Mouse (Mus musculus) Muller cell, postnatal 12 days (primary cell): ENCODE results near the gene Prkg1.
A peak's percentile ranks its signal among the peaks of the same experiment; 100 is the strongest.

ENCODE experiments used
- DNase-seq: peaks from one replicate; pipeline ENCODE4 v3.0.0-alpha.2; 2015; ENCODE audit errors: inconsistent ontology term

Prkg1 gene

DNA sequence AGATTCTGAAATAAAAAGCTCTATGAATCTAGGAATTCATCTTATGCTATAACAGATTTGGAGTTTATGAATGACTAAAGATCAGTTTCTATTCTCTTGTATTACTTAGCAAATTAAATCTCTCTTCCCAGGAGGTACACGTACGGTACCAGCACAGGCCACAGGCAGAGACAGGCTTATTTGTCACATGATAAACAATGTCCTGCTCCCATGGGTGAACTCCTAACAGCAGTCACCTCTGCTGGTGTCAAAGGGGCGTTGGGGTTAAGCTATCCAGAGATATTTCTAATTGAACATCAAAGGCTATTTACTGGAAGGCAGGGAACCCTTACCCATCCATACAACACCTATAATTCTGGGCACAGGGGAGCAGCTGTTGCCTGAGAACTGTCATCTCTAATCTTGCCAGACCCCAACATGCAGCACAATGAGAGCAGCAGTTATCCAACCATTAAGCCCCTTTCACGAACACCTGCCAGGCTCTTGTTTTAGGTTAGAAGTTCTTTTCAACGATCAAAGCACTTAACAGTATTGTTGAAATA is 1122.1 kb downstream of the Prkg1 start:
- DNase-seq = no peak

DNA sequence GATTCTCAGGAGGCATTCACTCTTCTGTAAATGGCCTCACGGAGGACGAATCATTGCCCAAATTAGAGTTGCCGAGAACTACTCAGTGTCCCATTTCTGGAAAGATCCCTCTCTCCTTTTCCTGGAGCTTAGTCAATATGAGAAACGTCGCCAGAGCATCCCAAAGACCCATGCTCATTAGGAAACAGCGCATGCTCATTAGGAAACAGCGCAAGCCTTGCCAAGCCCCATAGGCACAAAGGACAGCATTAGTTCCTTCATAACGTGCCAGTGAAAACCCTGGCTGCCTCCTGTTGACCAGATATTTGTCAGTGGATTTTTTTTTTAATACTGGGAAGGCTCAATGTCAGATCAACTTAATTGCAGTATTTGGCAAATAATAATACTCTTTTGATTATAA is 1127.4 kb downstream of the Prkg1 start:
- DNase-seq = peak; percentile 88

DNA sequence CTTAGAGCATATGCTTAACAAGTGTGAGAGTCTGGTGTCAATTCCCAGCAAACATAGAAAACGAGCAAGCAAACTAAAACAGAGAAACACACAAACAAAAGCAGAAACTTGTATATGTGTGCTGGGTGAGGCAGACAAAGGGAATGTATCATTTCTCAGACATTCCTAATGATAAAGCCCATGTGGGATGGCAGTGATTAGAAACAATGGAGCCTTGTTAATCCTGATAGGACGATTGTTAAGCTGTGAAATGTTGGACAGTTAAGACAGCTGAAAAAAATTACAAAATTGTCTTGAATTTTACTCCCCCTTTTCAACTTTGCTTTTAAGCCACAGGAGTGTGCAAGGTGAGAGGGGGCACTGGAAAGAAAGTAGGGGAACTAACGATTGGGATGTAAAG is 1133.8 kb downstream of the Prkg1 start:
- DNase-seq = peak; percentile 57

DNA sequence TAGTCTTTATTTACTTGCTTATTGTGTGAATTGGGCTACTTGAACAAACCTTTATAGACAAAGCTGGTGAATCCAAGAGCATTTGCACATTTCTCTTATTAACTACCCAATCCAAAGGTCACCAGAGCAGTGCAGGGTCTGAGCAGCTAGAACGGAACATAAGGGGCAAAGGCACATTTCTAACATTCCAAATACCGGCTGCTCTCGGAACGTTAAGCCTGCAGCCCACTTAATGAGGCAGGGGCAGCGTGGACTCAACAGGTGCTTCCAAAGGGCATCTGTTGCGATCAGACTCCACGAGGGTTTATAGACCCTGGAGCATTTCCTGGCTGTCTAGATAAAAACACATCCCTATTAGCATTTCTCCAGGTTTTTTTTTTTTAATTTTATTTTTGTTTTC is 1138.8 kb downstream of the Prkg1 start:
- no peak for DNase-seq

DNA sequence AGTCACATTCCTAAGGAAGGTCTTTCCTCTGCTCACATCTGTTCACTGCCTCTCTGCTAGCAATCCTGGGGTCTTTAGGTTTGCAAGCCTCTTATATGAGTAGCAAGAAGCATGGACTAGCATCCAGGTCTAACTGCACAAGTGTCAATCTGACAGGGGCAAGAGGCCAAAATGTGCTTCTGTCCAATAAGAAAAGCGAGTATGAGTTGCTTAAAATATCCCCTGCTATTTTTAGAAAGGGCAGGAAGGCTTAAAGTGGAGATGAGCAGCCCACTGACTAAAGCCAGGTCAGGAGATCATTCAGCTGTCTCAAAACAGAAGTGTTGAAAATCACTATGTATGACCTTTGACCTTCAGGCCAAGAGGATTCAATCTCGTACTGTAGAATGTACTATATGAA is 1139.4 kb downstream of the Prkg1 start:
- no peak for DNase-seq

DNA sequence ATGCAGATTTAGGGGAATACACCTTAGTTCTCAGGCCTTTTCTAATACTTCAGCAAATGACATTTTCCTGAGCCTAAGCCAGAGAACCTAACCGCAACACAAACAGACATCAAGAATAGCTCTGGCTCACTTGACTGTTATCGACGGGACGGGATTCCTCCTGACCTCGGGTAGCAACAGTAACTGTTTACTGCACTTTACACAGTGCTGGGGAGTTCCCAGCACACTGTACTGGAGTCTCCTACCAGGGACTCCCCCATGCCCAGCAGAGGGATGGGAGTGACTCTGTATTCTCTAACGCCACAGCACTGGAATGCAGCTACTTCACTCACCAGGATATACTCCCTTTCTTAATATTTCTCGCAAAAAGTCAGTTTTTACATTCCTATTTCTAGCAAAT is 1141.2 kb downstream of the Prkg1 start:
- no peak for DNase-seq

DNA sequence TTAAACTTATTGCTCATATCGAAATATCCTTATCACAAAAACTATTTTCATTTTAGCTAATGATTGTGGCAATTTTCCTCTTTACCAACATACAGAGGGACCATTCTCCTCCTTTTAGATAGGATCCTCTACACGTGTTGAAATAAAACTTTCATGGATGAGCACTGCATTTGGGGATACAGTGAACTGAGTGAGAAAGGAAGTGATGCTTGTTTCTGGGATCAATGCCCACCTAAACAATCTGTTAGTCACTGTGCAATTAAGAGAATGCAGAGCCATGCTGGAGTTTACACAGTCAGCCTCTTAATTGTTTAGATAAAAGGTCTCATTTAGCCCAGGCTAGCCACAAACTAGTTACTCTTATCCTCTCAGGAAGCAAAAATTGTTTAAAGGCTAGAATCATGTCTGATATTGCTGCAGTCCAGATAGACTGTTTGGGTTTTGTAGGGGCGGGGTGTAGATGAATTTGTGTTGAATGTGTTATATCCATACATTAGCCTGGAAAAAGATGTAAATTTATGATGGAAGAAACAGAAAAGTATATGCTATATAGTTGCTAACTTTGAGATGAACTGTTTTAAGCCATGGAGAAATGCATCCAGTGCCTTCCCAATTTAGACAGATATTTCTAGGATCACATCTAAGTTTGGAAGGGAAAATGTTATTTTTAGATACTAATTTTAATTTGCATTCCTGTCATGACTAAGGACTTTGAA is 1151.5 kb downstream of the Prkg1 start:
- DNase-seq = no peak

DNA sequence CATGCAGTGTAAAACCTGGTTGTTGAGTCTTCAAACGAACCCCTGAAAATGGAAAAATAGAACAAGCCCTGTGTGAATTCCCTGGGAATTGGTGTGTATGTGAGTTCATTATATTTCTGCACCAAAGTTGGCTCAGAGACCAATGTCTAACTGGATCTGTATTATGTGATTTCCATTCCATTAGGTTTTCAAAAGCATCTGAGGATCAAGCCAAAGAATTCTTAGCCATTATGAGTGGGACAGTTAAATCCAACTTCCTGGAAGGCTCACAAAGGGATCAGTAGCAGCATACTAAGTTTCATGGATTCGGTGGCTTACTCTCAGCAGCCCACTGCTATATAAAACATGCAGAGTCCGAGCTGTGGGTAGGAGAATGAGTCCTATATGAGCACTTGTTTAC is 1178.5 kb downstream of the Prkg1 start:
- DNase-seq = peak; percentile 83

DNA sequence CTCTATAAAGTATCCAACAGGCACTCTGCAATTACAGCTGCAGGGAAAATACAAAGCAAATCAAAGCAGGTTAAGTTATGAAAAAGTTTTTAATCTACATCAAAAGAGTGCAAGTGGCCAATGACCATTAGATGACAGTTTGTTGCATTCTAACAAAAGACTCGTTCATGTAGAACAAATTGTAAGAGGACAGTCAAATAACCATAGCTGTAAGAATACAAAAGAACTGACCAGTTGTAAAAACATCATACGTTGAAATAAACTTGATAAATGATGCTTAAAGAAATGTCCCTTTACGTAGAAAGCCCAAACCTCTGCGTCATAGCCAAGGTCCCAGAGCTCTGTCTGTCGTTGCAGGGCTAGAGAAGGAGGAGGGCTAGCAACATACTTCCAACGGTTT is 1200.3 kb downstream of the Prkg1 start:
- peak; percentile 69 for DNase-seq

DNA sequence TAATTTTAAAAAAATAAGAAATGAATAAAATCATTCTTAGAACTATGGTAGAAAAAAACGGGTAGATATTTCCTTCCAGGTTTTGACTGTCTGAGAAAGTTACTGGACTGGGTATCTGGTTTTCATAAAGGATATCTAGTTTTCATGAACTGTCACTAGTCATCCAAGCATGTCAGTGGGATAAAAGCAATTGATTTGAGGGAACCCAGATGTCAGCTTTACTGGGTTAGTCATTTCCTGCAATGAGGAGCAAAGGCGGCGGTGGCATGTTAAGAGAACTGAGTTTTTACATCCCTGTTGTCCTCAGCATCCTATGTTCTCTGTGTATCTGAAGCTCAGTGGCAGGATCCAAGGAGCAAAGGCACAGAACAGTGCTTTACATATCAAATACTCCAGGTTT is 1201.0 kb downstream of the Prkg1 start:
- DNase-seq = no peak

DNA sequence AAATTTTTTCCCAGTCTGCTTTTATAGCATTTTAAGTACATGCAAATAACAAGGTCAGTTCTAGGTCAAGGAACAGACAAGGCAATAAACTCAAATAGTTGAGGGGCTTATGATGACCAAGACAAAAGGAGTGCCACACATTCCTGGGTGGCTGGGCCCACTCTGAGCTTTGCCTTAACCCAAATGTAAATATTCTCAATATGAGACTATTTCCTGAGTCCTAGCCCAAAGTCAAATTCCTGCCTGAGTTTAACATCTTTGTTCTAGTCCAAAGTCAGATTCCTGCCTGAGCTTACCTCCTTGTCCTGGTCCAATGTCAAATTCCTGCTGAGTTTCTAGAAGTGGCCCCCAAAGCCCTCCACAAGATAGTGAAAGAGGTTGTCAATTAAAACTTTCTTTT is 1206.8 kb downstream of the Prkg1 start:
- DNase-seq = no peak

DNA sequence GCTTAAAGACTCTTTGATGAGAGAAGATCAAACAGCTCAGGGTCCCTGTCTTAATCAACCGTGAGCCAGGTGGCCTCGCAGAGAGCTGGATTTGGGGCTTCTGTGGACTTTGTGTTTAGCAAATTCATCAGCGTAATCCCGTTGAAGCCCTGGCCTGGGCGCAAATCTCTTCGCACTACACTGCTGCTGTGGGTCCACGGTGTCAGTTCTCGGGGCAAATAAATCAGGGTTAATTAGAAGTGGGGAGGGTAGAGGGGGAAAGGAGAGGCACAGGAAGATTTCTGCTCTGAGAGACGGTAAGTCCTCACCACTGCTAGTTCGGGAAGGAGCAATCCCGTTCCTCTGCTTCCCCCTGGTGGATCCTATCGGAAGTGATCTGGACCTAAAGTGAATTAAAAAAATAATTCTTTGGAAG is 1210.4 kb downstream of the Prkg1 start:
- DNase-seq = peak; percentile 48

DNA sequence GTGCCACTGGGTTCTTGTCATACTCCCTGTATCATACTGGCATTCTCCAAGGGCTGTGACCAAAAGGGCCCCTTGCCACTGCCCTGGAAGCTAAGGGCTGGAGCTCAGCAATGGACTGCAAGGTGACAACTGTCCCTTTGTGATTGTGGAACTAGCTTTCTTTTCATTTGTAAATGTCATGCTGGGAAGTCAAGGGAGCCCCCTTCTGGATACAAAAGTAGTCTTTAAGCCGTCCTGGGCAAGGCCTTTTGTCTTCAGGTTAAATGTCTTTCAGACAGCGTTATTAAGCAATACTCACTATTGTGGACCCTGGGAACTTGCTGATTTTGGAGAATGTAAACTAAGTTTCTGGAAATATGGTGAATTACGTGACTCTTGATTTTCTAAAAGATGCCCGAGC is 1211.1 kb downstream of the Prkg1 start:
- DNase-seq = no peak

DNA sequence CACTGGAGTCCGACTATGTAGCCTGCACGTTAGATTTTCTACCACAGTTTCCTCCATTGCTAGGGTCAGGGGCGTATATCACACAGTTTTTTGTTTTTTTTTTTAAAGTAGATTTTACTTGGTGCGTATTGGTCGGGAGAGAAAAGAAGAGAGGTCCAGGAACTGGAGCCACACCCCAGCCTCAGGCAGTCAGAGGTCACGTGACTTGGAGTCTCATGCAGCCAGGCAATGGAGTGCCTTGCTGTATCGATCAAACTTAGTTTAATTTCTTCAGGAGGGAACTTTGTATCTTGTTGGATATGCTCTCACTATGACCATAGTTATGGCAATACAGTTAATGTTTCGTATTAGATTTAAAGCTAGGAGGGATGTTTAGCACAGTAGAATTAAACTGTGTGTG is 1212.6 kb downstream of the Prkg1 start:
- no peak for DNase-seq

DNA sequence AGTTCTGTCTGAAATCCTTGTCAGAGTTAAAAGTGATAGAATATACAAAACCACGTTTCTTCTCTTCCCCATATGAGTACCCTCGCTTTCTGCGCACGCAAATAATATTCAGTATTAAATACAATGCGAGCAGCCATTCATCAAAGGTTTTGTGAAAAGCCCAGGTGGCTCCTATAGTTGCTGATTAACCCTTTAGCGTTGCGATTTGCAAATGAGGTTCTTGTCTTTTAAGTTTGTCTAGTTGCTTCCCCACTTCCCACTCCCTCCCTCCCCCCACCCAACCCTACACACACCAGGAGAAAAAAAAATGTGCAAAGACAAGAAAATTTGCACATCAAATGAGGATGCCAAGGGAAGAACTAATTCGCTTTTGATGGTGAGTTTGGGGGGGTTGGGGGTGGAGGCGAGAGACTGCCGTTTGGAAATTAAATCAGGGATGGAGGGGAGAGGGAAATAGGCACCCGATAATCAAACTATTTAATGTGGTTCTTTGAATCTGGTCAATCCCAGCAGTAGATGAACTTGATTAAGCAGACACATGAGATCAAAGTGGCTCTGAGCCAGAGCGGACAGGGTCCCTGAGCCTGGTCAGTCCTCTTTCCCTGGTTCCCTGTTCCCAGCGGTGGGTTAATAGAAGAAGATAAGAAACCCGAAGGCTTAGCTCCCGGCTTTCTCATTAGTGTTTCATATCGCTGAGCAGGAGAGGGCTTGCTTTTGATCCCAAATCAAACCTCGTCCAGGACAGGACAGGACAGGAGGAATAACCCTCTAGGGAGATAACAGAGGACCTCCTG is 1214.8 kb downstream of the Prkg1 start:
- DNase-seq = no peak

DNA sequence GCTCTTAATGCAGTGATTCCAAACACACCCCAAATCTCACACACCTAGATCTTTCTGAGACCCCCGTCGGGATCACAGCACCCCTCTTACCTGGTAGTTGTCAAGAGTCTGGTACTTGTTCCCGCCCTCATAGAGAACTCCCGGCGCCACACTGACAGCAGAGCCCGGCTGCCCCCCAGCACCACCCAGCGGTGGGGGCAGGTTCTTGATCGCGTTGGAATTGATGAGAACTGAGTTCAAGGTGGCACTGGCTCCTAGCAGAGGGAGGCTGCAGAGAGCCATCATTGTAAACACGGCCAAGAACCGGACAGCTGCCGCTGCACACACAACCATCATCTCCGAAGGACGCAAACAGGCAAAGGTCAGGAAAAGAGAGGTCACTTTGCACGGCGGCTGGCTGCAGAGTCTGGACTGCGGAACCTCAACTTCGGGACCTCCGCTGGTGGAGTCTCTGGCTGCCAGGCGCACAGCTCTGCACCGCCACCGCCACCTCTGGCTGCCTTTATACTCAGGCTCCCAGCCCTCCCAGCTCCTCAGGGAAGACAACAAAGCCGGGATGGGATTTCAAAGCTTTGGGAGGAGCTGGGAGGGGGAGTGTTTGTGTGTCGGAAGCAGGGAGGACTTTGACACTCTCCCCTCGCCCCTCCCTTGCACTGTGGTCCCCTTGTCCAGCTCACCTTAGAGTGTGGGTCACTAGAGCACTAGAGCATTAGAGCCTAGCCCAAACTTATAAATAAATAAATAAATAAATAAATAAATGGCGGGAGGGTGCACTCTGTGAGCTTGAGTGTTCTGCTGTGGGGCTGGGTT is 1215.6 kb downstream of the Prkg1 start, which contains the start of gene Dkk1:
TSS of gene Dkk1 (minus strand) at position 622 of the 810 bp plus-strand sequence.
- peak; percentile 56 for DNase-seq

DNA sequence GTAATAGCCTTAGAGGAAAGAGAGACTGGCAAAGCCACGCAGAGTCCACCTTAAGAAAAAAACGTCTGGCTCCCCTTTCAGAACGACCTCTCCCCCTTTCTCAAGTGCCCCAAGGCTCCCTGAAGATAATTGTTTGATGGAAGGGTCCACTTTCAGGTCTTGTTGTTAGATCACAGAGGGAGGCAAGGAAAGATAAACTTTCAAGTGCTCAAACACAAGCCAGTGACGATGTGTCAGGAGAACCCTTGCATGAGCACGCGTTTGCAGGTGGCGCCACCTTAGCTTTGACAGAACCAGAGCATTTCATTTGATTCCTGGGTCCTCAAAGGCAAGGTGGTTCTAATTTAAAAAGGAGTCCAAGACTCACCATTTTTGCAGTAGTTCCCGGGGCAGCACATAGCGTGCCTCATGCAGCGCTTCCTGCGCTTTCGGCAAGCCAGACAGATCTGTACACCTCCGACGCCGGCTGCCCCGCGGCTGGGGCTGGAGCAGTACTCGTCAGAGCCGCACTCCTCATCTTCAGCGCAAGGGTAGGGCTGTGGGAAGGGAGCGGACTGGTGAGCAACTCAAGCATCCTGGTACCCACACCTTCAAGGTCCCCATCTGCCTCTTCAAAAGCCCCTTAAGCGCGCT is 1216.3 kb downstream of the Prkg1 start:
- no peak for DNase-seq

DNA sequence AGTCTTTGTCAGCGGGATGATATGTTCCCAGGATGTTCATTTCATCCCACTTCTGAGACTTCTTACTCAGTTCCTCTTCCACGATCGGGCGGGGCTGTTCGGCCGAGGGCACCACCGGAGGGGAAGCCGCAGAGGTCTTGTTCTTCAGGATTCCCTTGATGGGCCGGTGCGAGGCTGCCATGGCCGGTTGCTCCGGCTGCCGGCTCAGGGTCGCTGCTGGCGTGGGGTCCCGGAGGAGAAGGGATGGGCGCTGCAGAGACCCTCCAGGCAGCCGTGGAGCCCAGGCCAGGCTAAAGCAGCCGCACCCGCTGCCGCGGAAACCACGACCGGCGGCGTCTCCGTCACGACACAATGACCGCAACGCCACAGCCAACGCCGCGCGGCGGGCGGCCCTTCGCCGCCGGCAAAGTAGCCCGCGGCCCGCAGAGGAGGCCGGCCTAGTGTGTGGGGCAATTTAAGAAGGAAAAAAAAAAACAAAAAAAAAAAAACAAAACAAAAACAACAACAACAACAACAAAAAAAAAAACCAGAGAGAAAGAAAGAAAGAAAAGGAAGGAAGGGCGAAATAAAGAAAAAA is 1225.4 kb downstream of the Prkg1 start:
- DNase-seq = peak; percentile 54

DNA sequence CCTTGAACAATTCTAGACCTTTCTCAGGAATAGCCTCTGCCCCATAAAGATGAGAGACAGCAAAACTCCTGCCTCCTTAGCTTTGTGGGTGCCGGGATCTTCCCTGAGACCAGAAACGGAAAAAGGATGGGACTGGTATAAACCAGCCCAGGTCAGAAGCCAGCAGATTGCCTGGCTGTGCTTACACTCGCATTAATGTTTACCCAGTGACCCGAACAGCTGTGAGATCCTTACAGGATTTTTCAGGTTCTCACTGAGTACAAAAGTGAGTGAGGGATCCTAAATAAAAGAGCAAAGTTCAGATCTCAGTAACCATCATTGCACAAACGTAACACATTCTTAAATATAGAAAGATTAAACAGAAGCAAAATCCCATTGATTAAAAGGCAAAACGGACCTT is 1248.1 kb downstream of the Prkg1 start:
- DNase-seq = no peak
